Mouse (Mus musculus): ENCODE data around the gene Bola3. TPM values are rescaled to one million over a fixed set of nuclear protein-coding genes. Genes with fewer than 3 reads are reported as not detected.

Bola3 gene
- 144 and 151 TPM in 2 replicates for polyA plus RNA-seq (2014; fragmentation: Nextera tagmentation; extraction: Ambion mirVana)

DNA sequence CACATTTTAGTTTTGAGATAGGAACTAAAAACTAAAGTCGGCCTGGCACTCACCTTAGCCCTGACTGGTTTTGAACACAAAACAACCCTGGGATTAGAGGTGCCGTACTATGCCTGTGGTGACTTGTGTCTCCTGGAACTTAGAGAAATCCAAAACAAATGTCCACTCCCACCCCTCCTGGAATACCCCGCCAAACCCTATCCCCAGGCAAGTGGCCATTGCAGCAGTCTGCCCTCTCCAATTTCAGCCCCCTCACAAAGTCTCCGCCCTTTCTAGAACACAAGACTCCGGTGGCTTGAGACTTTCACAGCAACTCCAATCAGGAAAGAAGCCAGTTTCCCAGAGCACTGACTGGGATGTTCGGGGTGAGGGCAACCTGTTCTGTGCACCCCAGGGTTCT, at the start of gene Bola3:
TSS of gene Bola3 (plus strand) at position 275 of the 400 bp plus-strand sequence.
- no peaks in the 10 kb centered on the region for H3K9me3 ChIP-seq (ENCODE audit: low read depth, low read length)
- peak within 1 kb of the TSS; percentile 80 for H3K4me2 ChIP-seq
- peak within 1 kb of the TSS; percentile 61 for H3K4me3 ChIP-seq (ENCODE audit: low read depth, low read length)
- H3K36me3 ChIP-seq (ENCODE audit: insufficient read depth): peaks cover 16% of the 10 kb centered on the region; the same call in 1 of the 2 replicates
- no peaks in the 10 kb centered on the region for H3K4me1 ChIP-seq (ENCODE audit: insufficient read depth)
- peak within 1 kb of the TSS; percentile 79 for H3K9ac ChIP-seq
- DNase-seq (no peak), ATAC-seq (ENCODE audit: insufficient read depth) (0 out of 2 replicates have a peak, but pooled peaks have one; percentile 3)
- H3K27ac ChIP-seq (ENCODE audit: low read depth): peak within 1 kb of the TSS; percentile 42; the same call in 1 of the 2 replicates
- no peaks in the 10 kb centered on the region for H3K27me3 ChIP-seq (ENCODE audit: insufficient read depth, low read length)
- TF ChIP-seq CTCF (IDR thresholded peaks at IDR 0.05; ENCODE audit: low read depth): no peak
- WGBS: 32% methylated on average over 6 of the region's 6 CpGs

DNA sequence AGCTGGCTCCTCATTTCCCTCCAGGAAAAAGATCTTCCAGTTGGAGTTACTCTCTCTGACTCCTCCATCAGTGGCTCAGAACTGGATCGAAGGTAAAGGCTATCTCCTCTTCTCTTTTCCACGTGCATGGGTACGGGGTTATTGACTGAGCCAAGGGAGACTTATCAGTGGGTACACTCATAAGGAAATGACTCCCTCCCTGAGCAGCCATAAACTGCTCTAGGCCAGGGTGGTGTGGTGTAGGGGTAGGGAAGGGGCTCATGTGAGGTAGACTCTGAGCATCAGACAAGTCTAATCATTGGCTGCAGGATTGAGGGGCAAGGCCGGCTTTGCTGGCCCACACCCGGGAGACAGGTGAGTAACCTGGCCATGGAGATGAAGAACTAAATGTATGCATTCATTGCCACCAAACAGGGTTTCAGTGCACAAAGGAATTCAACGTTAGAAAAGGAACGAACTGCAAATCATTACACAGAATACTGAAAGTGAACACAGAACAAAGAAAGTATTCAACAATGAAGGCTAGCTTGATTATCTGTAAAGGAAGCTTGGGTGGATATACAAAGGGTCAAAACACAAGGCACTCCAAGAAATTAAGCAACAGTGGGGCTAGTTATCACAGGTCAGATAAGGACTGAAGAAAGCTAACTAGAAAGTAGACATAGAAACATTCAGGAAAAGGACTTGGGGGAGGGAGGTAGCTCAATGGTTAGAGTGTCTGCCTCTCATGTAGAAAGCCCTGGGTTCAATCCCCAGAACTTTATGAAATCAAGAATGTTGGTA, 48.3 kb upstream of the Bola3 start:
- H3K9ac ChIP-seq: no peak overlapping the region
- no peak overlapping the region for H3K4me2 ChIP-seq
- H3K27me3 ChIP-seq (ENCODE audit: insufficient read depth, low read length): no peaks in the 10 kb centered on the region
- ATAC-seq (ENCODE audit: insufficient read depth): no peak
- peaks cover 10% of the 10 kb centered on the region for H3K36me3 ChIP-seq (ENCODE audit: insufficient read depth)
- H3K4me3 ChIP-seq (ENCODE audit: low read depth, low read length): no peak overlapping the region
- H3K27ac ChIP-seq (ENCODE audit: low read depth): no peak overlapping the region
- WGBS: 71% methylated on average over 7 of the region's 7 CpGs
- H3K9me3 ChIP-seq (ENCODE audit: low read depth, low read length): no peaks in the 10 kb centered on the region
- DNase-seq: no peak
- TF ChIP-seq CTCF (IDR thresholded peaks at IDR 0.05; ENCODE audit: low read depth): no peak
- H3K4me1 ChIP-seq (ENCODE audit: insufficient read depth): no peaks in the 10 kb centered on the region

DNA sequence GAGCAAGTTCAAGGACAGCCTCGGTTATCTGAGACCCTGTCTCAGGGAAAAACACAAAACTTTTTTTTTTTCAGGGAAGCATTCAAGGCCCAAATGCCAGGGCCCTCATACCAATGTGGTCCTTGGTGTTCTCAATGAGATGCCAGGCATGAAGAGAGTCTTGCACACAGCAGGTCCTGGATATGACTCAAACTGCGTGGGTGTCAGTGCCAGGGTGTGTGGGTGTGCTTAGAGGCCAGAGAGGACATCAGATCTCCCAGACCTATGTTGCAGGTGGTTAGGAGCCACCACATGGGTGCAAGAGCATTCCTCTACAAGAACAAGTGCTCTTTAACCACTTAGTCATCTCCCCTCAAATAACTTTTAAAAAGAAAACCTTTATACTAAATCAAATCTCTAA, 47.7 kb upstream of the Bola3 start:
- peaks cover 16% of the 10 kb centered on the region for H3K36me3 ChIP-seq (ENCODE audit: insufficient read depth)
- no peak overlapping the region for H3K4me2 ChIP-seq
- TF ChIP-seq CTCF (IDR thresholded peaks at IDR 0.05; ENCODE audit: low read depth): no peak
- H3K9me3 ChIP-seq (ENCODE audit: low read depth, low read length): no peaks in the 10 kb centered on the region
- 72% methylated on average over 2 of the region's 2 CpGs for WGBS
- no peak overlapping the region for H3K4me3 ChIP-seq (ENCODE audit: low read depth, low read length)
- H3K27ac ChIP-seq (ENCODE audit: low read depth): peak overlapping the region; percentile 6; the same call in 1 of the 2 replicates
- DNase-seq (no peak), ATAC-seq (ENCODE audit: insufficient read depth) (no peak)
- no peaks in the 10 kb centered on the region for H3K4me1 ChIP-seq (ENCODE audit: insufficient read depth)
- no peak overlapping the region for H3K9ac ChIP-seq
- H3K27me3 ChIP-seq (ENCODE audit: insufficient read depth, low read length): no peaks in the 10 kb centered on the region

DNA sequence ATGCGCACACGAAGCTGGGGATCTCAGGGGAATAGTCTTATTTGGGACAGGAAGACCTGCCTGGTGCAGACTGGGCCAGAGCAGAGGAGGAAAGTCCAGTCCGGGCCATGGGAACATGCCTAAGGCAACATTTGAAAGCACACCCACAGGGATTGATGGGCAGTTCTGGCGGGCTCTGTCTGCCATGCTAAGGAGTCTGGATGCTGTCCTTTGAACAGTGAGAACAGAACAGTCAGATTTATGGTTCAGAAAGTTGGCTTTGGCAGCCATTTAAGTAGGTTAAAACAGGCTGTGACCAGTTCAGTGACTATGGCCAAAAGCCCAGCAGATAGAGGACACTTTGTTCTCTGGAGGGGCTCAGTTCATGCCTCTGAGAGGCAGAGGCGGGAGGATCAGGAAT, 46.7 kb upstream of the Bola3 start:
- ATAC-seq (ENCODE audit: insufficient read depth) (no peak), DNase-seq (no peak)
- H3K27ac ChIP-seq (ENCODE audit: low read depth): 0 out of 2 replicates have a peak overlapping the region, but pooled peaks have one; percentile 33
- WGBS: 78% methylated on average over 5 of the region's 5 CpGs
- TF ChIP-seq CTCF (IDR thresholded peaks at IDR 0.05; ENCODE audit: low read depth): no peak
- no peaks in the 10 kb centered on the region for H3K4me1 ChIP-seq (ENCODE audit: insufficient read depth)
- no peak overlapping the region for H3K4me3 ChIP-seq (ENCODE audit: low read depth, low read length)
- no peak overlapping the region for H3K9ac ChIP-seq
- H3K9me3 ChIP-seq (ENCODE audit: low read depth, low read length): no peaks in the 10 kb centered on the region
- H3K36me3 ChIP-seq (ENCODE audit: insufficient read depth): peaks cover 26% of the 10 kb centered on the region
- no peaks in the 10 kb centered on the region for H3K27me3 ChIP-seq (ENCODE audit: insufficient read depth, low read length)
- no peak overlapping the region for H3K4me2 ChIP-seq

DNA sequence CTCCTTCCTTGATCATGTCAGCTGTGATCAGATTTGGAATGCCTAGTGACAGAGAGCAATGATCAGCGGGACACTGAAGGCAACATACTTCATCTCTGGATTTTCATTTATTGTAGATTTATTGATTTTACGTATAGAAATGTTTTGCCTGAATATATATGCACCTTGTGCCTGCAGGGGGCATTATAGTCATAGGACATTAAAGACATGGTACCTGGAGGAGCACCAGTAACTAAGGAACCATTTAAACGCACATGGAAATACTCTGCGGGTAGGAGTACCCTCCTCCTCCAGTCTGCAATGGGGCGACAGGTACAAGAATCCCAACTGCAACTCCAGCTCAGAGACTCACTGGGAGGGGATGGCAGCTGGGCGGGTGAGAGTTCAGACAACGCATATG, 39.9 kb upstream of the Bola3 start:
- no peaks in the 10 kb centered on the region for H3K4me1 ChIP-seq (ENCODE audit: insufficient read depth)
- no peak overlapping the region for H3K4me3 ChIP-seq (ENCODE audit: low read depth, low read length)
- no peak overlapping the region for H3K4me2 ChIP-seq
- TF ChIP-seq CTCF (IDR thresholded peaks at IDR 0.05; ENCODE audit: low read depth): no peak
- H3K9me3 ChIP-seq (ENCODE audit: low read depth, low read length): no peaks in the 10 kb centered on the region
- DNase-seq (no peak), ATAC-seq (ENCODE audit: insufficient read depth) (no peak)
- no peak overlapping the region for H3K9ac ChIP-seq
- no peak overlapping the region for H3K27ac ChIP-seq (ENCODE audit: low read depth)
- 84% methylated on average over 7 of the region's 7 CpGs for WGBS
- H3K27me3 ChIP-seq (ENCODE audit: insufficient read depth, low read length): no peaks in the 10 kb centered on the region
- peaks cover 83% of the 10 kb centered on the region for H3K36me3 ChIP-seq (ENCODE audit: insufficient read depth)

DNA sequence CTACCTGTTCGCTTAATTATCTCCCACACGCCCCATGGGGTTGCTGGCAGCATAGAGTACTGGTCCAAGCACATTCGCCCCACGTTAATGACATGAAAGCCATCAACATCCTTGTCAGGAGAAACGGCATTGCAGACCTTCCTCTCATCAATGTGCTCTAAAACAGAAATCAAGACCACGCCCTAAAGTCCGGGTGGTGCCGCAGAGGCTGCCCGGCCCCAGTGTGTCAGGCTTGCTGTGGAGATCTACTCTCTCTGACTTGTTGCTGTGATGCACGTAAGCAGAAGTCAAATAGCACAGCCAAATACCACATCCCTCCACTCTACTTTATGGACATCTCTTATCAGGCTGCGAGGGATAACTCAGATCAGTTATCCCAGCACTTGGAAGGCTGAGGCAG, 37.7 kb upstream of the Bola3 start:
- DNase-seq (no peak), ATAC-seq (ENCODE audit: insufficient read depth) (no peak)
- WGBS: 91% methylated on average over 11 of the region's 11 CpGs
- H3K27ac ChIP-seq (ENCODE audit: low read depth): no peak overlapping the region
- no peak overlapping the region for H3K4me2 ChIP-seq
- no peak for TF ChIP-seq CTCF (IDR thresholded peaks at IDR 0.05; ENCODE audit: low read depth)
- no peaks in the 10 kb centered on the region for H3K9me3 ChIP-seq (ENCODE audit: low read depth, low read length)
- H3K4me1 ChIP-seq (ENCODE audit: insufficient read depth): peaks cover 4% of the 10 kb centered on the region; the same call in 1 of the 2 replicates
- H3K9ac ChIP-seq: no peak overlapping the region
- H3K4me3 ChIP-seq (ENCODE audit: low read depth, low read length): no peak overlapping the region
- no peaks in the 10 kb centered on the region for H3K27me3 ChIP-seq (ENCODE audit: insufficient read depth, low read length)
- H3K36me3 ChIP-seq (ENCODE audit: insufficient read depth): peaks cover 68% of the 10 kb centered on the region

DNA sequence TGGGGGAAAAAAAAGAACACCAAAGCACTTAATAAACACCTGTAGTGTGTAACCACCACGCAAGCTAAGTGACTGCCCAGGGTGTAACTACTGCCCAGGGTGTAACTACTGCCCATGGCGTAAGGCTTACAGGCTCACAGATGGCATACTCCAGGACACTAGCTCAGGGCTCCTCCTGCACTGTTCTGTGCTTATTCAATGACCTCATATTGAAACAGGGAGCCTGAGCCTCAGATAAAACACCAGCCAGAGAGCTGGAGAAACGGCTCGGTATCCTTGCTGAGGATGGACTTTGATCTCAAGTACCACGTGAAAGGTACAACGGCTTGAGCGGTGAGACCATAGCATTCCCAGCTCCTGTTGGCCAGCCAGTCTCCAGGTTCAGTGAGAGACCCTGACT, 36.9 kb upstream of the Bola3 start:
- DNase-seq: no peak
- no peak for TF ChIP-seq CTCF (IDR thresholded peaks at IDR 0.05; ENCODE audit: low read depth)
- Histone ChIP-seq H3K27me3 (ENCODE audit: insufficient read depth, low read length) (no peaks in the 10 kb centered on the region), H3K9me3 (ENCODE audit: low read depth, low read length) (no peaks in the 10 kb centered on the region), H3K4me2 (no peak overlapping the region), H3K4me3 (ENCODE audit: low read depth, low read length) (no peak overlapping the region), H3K27ac (ENCODE audit: low read depth) (no peak overlapping the region), H3K36me3 (ENCODE audit: insufficient read depth) (peaks cover 59% of the 10 kb centered on the region), H3K9ac (no peak overlapping the region), H3K4me1 (ENCODE audit: insufficient read depth) (peaks cover 4% of the 10 kb centered on the region; the same call in 1 of the 2 replicates)
- WGBS: 74% methylated on average over 7 of the region's 7 CpGs
- ATAC-seq (ENCODE audit: insufficient read depth): no peak
